Mouse (Mus musculus) urinary bladder, postnatal 4 days (tissue): Measurements from ENCODE around the gene Gm19684.
"Not testable (repeated sequence)": the region's sequence is repeated elsewhere in the genome, so short reads cannot be mapped to it uniquely, and the experiment has no call there.

ENCODE experiments used
- DNase-seq, 2 experiments: peaks; one replicate each; pipeline ENCODE4 v3.0.0; 2021 to 2022; ENCODE audit warnings: low spot score in 2 of 2

Gm19684 gene

GRCm38 (mm10) chr17:36121352-36122020 lies at the start of gene Gm19684:
Gene Gm19684, plus strand, starts transcription at chr17:36121678.
- DNase-seq, result not testable (repeated sequence)

- DNase-seq, result not testable (repeated sequence)
Observed at GRCm38 (mm10) chr17:36081901-36082300, 39.6 kb upstream of the Gm19684 start.

GRCm38 (mm10) chr17:36082519-36083232 lies 38.8 kb upstream of the Gm19684 start:
- not testable (repeated sequence) for DNase-seq

DNA sequence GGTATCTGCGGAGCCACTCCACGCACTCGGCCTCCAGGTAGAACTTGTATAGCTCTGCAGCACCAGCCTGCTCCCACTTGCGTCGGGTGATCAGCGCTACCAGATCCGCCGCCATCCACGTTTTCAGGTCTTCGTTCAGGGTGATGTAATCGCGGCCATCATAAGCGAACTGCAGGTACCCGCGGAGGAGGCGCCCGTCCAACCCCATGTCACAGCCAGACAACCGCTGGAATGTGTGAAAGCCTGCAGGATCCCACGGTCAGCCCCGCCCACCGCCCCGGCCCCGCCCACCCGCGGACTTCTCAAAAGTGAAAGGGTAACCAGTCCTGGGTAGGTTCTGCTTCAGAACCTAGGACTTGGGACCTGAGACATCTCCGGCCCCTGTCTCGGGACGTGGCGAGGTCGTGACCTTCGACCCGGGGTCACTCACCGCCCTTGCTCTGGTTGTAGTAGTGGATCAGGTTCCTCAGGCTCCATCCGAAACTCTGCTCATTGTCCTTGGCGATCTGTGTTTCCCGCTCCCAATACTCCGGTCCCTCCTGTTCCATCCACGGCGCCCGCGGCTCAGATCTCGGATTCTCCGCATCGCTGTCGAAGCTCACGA lies 38.1 kb upstream of the Gm19684 start:
- DNase-seq, result no peak

GRCm38 (mm10) chr17:36083870-36084451 lies 37.5 kb upstream of the Gm19684 start:
- no peak for DNase-seq

DNA sequence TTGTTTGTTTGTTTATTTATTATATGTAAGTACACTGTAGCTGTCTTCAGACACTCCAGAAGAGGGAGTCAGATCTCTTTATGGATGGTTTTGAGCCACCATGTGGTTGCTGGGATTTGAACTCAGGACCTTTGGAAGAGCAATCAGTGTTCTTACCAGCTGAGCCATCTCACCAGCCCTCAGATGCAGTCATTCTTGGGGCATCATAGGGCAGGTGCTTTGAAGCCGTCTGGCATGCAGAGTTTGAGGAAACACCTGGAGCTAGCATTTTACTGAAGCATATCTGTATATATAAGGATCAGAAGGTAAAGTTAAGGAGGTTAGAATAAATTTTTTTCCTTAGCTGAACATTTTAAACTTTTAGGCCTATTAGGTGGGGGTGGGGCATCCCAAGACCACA lies 35.5 kb upstream of the Gm19684 start:
- not testable (repeated sequence) for DNase-seq

DNA sequence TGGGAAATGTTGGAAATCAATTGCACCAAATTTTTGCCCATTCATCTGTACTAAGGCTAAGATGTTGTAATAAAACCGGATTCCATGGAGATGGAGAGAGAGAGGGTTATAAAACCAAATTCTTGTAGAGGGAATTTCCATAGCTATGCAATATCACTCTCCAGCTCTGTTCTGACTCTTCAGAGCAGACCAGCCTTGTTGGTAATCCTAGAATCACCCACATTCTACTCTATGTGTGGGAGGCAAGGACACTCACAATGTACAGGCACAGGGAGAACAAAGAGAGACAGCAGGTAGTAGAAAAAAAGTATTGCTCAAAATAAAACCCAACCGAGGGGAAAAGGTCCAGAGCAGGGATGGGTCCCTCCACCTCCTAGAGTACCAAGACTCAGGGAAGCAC lies 29.5 kb upstream of the Gm19684 start:
- DNase-seq, result not testable (repeated sequence)

GRCm38 (mm10) chr17:36092520-36092919 lies 29.0 kb upstream of the Gm19684 start:
- not testable (repeated sequence) for DNase-seq

DNA sequence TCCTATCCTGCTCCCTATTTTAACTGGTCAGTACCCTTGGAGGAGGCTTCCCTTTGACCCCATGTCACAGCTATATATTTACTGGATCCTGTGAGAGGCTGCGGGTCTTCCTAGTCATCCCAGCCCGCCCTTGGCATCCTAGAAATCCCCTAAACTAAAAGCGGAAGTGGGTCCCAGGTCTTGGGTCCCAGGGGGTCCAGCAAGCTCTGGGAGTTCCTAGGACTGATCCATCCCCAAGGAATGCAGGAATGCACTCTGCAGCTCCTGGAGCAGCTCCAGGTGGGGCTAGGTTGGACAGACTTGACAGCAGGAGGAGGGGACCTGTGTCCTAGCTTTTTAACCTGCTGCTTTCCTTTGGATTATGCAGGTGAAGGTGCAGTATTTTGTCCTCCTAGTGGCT lies 27.5 kb upstream of the Gm19684 start:
- DNase-seq, result no peak

GRCm38 (mm10) chr17:36099603-36100002 lies 21.9 kb upstream of the Gm19684 start:
- not testable (repeated sequence) for DNase-seq

GRCm38 (mm10) chr17:36102091-36102490 lies 19.4 kb upstream of the Gm19684 start:
- DNase-seq, result not testable (repeated sequence)

- not testable (repeated sequence) for DNase-seq
Observed at GRCm38 (mm10) chr17:36110129-36110528, 11.3 kb upstream of the Gm19684 start.

DNA sequence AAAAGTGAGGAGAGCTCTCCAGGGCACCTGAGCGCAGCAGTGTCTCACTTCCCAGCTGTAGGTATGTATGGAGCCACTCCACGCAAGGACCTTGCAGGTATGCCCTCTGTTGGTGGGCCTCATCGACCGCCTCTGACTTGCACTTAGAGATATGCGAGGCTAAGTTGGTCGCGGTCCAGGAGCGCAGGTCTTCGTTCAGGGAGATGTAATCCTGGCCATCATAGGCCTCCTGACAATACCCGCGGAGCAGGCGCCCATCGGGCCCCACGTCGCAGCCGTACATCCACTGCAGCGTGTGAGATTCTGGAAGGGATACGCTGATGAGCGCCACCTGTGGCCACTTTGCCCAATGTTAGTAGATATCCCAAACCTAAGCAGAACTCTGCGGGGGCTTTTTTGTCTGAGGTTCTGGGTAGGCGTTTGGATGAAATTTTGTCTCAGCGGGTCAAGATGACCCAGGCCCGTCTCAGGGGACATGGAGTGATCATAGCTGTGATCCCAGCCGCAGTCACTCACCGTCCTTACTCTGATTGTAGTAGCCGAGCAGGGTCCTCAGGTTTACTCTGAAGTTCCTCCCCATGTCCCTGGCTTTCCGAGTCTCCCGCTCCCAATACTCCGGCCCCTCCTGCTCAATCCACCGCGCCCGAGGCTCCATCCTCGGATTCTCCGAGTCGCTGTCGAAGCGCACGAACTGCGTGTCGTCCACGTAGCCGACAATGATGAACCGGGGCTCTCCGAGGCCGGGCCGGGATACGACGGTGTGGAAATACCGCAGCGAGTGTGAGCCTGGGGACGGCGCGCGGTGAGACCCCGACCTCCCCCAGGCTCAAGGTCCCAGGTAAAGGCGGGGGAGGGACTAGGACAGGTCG lies 10.6 kb upstream of the Gm19684 start:
- not testable (repeated sequence) for DNase-seq

DNA sequence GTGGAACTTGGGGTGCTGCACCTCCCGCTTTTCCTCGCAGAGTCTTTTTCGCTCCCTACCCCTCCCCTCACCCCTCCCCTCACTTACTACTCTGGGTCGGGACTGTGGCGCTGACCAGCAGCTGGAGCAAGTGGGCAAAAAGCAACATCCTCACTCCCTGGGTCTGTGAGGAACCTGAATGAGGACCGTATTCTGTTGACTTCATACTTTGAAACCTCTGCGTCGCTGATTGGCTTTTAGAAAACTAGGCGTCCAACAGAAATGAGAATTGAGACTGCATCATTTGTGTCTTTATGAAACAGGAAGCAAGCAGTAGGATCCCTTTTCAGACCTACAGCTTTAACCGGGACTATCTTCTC lies 10.0 kb upstream of the Gm19684 start:
- not testable (repeated sequence) for DNase-seq

DNA sequence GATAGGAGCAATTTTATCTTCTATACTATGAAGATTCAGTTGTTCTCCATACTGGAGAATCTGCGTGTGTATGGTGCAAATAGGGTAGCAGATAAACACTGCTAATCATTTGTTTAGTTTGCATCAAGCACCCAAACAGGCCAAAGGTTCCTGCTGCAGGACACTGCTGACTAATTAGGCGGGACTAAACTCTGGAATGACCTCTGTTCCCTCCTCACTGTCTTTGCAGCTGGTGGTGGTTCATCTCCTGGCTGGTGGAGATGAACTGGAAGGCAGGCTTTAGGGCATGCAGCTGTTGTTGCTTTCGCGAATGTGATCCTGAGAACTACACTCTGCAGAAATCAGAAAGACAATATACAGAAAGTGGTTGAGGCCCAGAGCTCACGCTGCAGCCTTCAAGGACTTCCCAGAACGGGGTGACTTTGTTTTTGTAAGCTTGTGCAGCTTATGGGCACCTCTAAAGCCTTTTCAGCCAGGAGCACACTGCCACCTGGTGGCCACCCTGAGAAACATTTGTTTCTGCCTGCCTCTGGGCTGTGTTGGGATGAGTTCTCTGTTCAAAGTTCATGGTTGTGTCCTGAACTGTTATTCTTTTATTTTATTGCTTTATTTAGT lies 7.4 kb upstream of the Gm19684 start:
- not testable (repeated sequence) for DNase-seq

DNA sequence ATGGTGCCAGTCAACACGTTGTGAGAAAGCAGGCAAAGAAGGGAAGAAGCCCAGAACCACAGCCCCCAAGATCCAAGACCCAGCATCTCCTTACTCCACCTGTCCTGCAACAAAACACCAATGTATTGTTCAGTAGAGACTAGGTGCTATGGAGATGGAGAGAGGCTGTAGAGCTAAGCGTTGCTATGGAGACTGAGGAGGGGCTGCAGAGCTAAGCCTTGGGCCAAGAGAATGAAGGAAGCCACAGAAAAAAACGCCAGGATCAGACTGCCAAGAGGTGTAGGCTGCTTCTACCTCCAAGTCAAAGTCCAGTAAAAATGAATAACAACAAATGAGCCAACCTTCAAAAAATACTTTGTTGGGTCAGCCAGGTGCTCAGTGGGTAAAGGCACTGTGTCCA lies 4.9 kb upstream of the Gm19684 start:
- not testable (repeated sequence) for DNase-seq

GRCm38 (mm10) chr17:36120839-36121238 lies 639 bp upstream of the Gm19684 start:
- DNase-seq, result not testable (repeated sequence)

DNA sequence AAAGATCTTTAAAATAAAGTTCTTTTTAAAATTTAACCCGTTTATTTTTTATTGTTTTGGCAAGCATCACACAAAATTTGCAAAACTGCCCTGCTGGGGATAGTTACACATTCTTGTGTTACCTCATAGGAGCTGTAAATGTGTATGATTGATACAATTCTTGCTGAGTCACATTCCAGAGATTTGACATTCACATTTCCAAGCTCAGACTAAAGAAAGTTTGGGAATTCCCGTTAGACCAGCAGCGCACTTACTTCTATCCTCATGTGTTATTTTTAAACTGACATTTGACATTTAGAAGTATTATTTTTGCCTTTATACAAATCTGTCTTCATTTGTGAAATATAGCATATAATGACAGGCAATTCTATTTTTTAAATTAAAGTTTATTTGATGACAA lies 2.6 kb downstream of the Gm19684 start:
- not testable (repeated sequence) for DNase-seq

- not testable (repeated sequence) for DNase-seq
Observed at GRCm38 (mm10) chr17:36128525-36128924, 7.0 kb downstream of the Gm19684 start.

DNA sequence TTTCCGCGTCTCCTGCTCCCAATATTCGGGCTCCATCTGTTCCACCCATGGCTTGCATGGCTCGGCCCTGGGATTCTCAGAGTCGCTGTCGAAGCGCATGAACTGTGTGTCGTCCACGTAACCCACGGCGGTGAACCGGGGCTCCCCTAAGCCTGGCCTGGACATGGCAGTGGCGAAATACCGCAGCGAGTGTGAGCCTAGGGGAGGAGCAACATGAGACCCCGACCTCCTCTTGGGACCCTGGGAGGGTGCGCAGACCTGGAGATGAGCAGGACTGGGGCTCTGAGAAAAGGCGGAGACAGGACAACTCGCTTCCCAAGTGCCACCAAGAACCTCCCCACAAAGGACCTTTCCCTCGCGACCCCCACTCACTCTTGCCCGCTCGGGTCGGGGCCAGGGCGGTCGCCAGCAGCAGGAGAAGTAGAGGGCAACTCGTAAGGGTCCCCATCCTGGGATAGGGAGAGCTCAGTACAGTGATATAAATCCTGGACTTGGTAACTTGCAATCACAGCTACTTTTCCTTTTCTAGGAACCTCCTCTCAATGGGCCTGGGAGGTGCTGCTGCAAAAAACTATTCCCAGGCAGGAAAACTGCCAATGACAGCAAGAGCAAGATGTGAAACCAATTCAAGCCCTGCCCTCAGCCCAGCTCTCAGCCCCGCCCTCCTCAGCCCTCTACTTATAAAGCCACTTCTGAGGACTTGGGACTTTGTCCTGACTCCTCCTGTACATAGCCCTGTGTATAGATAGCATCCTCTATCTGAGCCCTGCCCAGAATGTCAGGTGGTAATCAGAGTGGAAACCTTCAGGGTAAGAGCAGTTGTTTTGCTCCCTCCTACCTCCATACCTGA lies 7.7 kb downstream of the Gm19684 start, which contains the start of gene Gm7030:
TSS of gene Gm7030 (minus strand) at position 458 of the 850 bp plus-strand sequence.
- DNase-seq, result not testable (repeated sequence)
